Mouse (Mus musculus) olfactory bulb, adult 2 months (tissue): Measurements from ENCODE around the gene Efcab11.

Experiments used
- CTCF ChIP-seq: fragments of 200-500 bp; IDR thresholded peaks from 2 replicates; pipeline ENCODE4 v1.5.1; 2012; ENCODE audit warnings: low read depth, mild to moderate bottlenecking, low read length, moderate library complexity; ENCODE audit not compliant: insufficient read depth
- POLR2A ChIP-seq: fragments of 200-500 bp; IDR thresholded peaks from 2 replicates; pipeline ENCODE4 v1.6.1; 2012; ENCODE audit warnings: mild to moderate bottlenecking, low read depth, low read length, moderate library complexity; ENCODE audit not compliant: insufficient read depth

- TF ChIP-seq CTCF, result no peak
- no peak for TF ChIP-seq POLR2A
Measured at GRCm38 (mm10) chr12:99670762-99671152, 213.5 kb downstream of the Efcab11 start.
